ENCODE assay signal across 8 mouse cellular contexts in the genomic region with DNA sequence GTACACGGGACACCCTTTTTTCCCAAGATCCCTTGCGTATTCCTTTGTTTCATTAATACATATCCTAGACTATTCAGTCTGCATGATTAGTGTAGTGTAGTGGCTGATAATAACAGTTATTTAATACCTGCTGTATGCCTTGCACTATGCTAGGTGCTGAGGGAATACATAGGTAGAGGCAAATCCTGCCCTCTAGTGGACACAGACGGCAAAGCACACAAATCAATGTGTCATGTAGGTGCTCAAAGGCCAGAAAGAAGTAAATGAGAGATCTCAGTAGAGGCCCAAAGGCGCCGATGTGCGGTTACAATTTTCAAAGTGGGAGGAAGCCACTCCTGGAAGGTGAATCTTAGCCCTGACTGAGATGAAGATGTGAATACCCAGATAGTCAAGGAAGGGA. TPM values are rescaled to one million over a fixed set of nuclear protein-coding genes. Genes with fewer than 3 reads are reported as not detected.
DNase-seq lines count a peak whose midpoint lies in the region; ATAC-seq and TF ChIP-seq lines count a peak whose summit lies in the region.
"Had no signal": no experiment of that assay in that cellular context is flagged by ENCODE, and none has a peak within 500 bp of the region (broad histone marks: within the 10 kb centered on the region; RNA-seq: fewer than 3 reads in every experiment).

No protein-coding gene starts in this region.

- no peak overlapping the region for H3K4me2 ChIP-seq in neural tube, embryonic 15.5 days
- H3K4me2 ChIP-seq in hindbrain, embryonic 14.5 days (replicated peaks) = no peak overlapping the region
- H3K4me2 ChIP-seq: neural tube, embryonic 12.5 days had no signal

- peak; percentile 55; the same call in 1 of the 2 replicates for TF ChIP-seq CTCF in lung, adult 2 months (IDR thresholded peaks at IDR 0.05; ENCODE audit: insufficient read depth, low read length)
- TF ChIP-seq CTCF in small intestine, adult 2 months (IDR thresholded peaks at IDR 0.05; ENCODE audit: extremely low read depth, insufficient read length, insufficient replicate concordance, low read depth, low read length) = peak; percentile 39; the same call in 1 of the 2 replicates

- 68% methylated on average over 6 of the region's 6 CpGs for whole genome bisulfite sequencing in neural tube, embryonic 15.5 days
- 63% methylated on average over 6 of the region's 6 CpGs for WGBS in hindbrain, embryonic 14.5 days
- WGBS in lung, adult 2 months = 59% methylated on average over 6 of the region's 6 CpGs
- 55% methylated on average over 6 of the region's 6 CpGs for WGBS in small intestine, adult 2 months

- no peak overlapping the region for H3K9ac ChIP-seq in neural tube, embryonic 15.5 days (replicated peaks)
- no peak overlapping the region for H3K9ac ChIP-seq in hindbrain, embryonic 14.5 days
- H3K9ac ChIP-seq: neural tube, embryonic 12.5 days had no signal

- peak; percentile 50 for DNase-seq in neural tube, embryonic 10.5 days (ENCODE audit: extremely low spot score, low spot score)
- DNase-seq in WW6 (ENCODE audit: low read depth, low spot score) = peak; percentile 40
- DNase-seq in cerebellum, postnatal 36 days = peak; percentile 37 to 53
- peak; percentile 48 for DNase-seq in hindbrain, embryonic 14.5 days (ENCODE audit: low spot score)
- peak; percentile 53 for DNase-seq in lung, adult 2 months

- H3K27me3 ChIP-seq in neural tube, embryonic 15.5 days (replicated peaks) = no peaks in the 10 kb centered on the region
- H3K27me3 ChIP-seq in hindbrain, embryonic 14.5 days (ENCODE audit: control insufficient read depth, insufficient read depth, low read length) = no peaks in the 10 kb centered on the region
- no peaks in the 10 kb centered on the region for H3K27me3 ChIP-seq in small intestine, adult 2 months (ENCODE audit: control insufficient read depth, insufficient read depth, low read length)
- H3K27me3 ChIP-seq: neural tube, embryonic 12.5 days had no signal

- H3K9me3 ChIP-seq in neural tube, embryonic 15.5 days (replicated peaks) = no peaks in the 10 kb centered on the region
- no peaks in the 10 kb centered on the region for H3K9me3 ChIP-seq in hindbrain, embryonic 14.5 days (ENCODE audit: control insufficient read depth, low read length)
- H3K9me3 ChIP-seq: neural tube, embryonic 12.5 days had no signal

- no peak for ATAC-seq in neural tube, embryonic 15.5 days (ENCODE audit: low FRiP score)
- ATAC-seq in hindbrain, embryonic 14.5 days (ENCODE audit: low FRiP score) = no peak

- no peaks in the 10 kb centered on the region for H3K4me1 ChIP-seq in neural tube, embryonic 15.5 days
- no peaks in the 10 kb centered on the region for H3K4me1 ChIP-seq in hindbrain, embryonic 14.5 days (replicated peaks; ENCODE audit: control insufficient read depth, insufficient read depth, low read length)
- H3K4me1 ChIP-seq in lung, adult 2 months (ENCODE audit: control insufficient read depth, insufficient read depth, low read length) = peaks cover 2% of the 10 kb centered on the region; the same call in 1 of the 2 replicates
- H3K4me1 ChIP-seq in small intestine, adult 2 months (ENCODE audit: control insufficient read depth, insufficient read depth, insufficient read length, low read length) = no peaks in the 10 kb centered on the region

- no peak overlapping the region for H3K27ac ChIP-seq in neural tube, embryonic 15.5 days (replicated peaks)
- no peak overlapping the region for H3K27ac ChIP-seq in hindbrain, embryonic 14.5 days
- no peak overlapping the region for H3K27ac ChIP-seq in small intestine, adult 2 months (ENCODE audit: insufficient read depth, low read depth, low read length)
- H3K27ac ChIP-seq: neural tube, embryonic 12.5 days had no signal

- no peaks in the 10 kb centered on the region for H3K36me3 ChIP-seq in neural tube, embryonic 15.5 days
- H3K36me3 ChIP-seq in hindbrain, embryonic 14.5 days (replicated peaks; ENCODE audit: control insufficient read depth, insufficient read depth) = no peaks in the 10 kb centered on the region
- H3K36me3 ChIP-seq in small intestine, adult 2 months (ENCODE audit: control insufficient read depth, insufficient read depth, low read length) = no peaks in the 10 kb centered on the region
- H3K36me3 ChIP-seq: neural tube, embryonic 12.5 days had no signal

- TF ChIP-seq POLR2A in lung, adult 2 months (IDR thresholded peaks at IDR 0.05; ENCODE audit: borderline replicate concordance, extremely low read depth, low read depth, low read length) = no peak
- no peak for TF ChIP-seq POLR2A in small intestine, adult 2 months (IDR thresholded peaks at IDR 0.05; ENCODE audit: low read depth, low read length)

- no peak overlapping the region for H3K4me3 ChIP-seq in neural tube, embryonic 15.5 days (replicated peaks)
- H3K4me3 ChIP-seq in hindbrain, embryonic 14.5 days (replicated peaks; ENCODE audit: low read length) = no peak overlapping the region
- H3K4me3 ChIP-seq in lung, adult 2 months (replicated peaks; ENCODE audit: extremely low read depth, low read depth, low read length) = no peak overlapping the region
- no peak overlapping the region for H3K4me3 ChIP-seq in small intestine, adult 2 months (ENCODE audit: low read depth, low read length)
- H3K4me3 ChIP-seq: neural tube, embryonic 12.5 days had no signal

RNA-seq across cellular contexts. Expression of a gene that starts 34.3 kb away (rescaled TPM):
- polyA plus RNA-seq in neural tube, embryonic 15.5 days (2015; fragmentation: Nextera tagmentation; extraction: Ambion mirVana) = not detected in 2 replicates
- polyA plus RNA-seq in hindbrain, embryonic 14.5 days (2014; fragmentation: Nextera tagmentation; extraction: Ambion mirVana) = not detected in 2 replicates
- polyA plus RNA-seq in lung, adult 2 months (2012; rRNA removed) = 32.8 and 55.4 TPM in 2 replicates
- 0.05 TPM in 1 of 2 replicates, not detected in the other for polyA plus RNA-seq in small intestine, adult 2 months (2012; rRNA removed)
- polyA plus RNA-seq: neural tube, embryonic 12.5 days had no signal

RNA-seq across cellular contexts. Expression of a gene that starts 39.2 kb away (rescaled TPM):
- polyA plus RNA-seq in neural tube, embryonic 15.5 days (2015; fragmentation: Nextera tagmentation; extraction: Ambion mirVana) = 81.2 and 94.1 TPM in 2 replicates
- 102 and 107 TPM in 2 replicates for polyA plus RNA-seq in hindbrain, embryonic 14.5 days (2014; fragmentation: Nextera tagmentation; extraction: Ambion mirVana)
- 161 and 196 TPM in 2 replicates for polyA plus RNA-seq in lung, adult 2 months (2012; rRNA removed)
- 55.8 and 113 TPM in 2 replicates for polyA plus RNA-seq in small intestine, adult 2 months (2012; rRNA removed)

Comparison
In these comparisons a context has a peak if more than half of its experiments do, and no peak if none do; other contexts are left out.
1. RNA of a gene that starts 34.3 kb away (polyA plus RNA-seq): 32.8 to 55.4 TPM in lung, adult 2 months; not detected in neural tube, embryonic 15.5 days, not detected in hindbrain, embryonic 14.5 days and 0.05 TPM in small intestine, adult 2 months; every median in the first group is over 10 times any median in the second.
2. Peak in every context shown above with its lines, with median percentiles within 50 percentile points of each other: DNase-seq.